Mouse (Mus musculus) spleen, postnatal 4 days (tissue): ENCODE data around the gene Gm16181.

Source experiments
- DNase-seq, 2 experiments: peaks; one replicate each; pipeline ENCODE4 v3.0.0; 2022; ENCODE audit warnings: low spot score in 2 of 2

Gene Gm16181

DNA sequence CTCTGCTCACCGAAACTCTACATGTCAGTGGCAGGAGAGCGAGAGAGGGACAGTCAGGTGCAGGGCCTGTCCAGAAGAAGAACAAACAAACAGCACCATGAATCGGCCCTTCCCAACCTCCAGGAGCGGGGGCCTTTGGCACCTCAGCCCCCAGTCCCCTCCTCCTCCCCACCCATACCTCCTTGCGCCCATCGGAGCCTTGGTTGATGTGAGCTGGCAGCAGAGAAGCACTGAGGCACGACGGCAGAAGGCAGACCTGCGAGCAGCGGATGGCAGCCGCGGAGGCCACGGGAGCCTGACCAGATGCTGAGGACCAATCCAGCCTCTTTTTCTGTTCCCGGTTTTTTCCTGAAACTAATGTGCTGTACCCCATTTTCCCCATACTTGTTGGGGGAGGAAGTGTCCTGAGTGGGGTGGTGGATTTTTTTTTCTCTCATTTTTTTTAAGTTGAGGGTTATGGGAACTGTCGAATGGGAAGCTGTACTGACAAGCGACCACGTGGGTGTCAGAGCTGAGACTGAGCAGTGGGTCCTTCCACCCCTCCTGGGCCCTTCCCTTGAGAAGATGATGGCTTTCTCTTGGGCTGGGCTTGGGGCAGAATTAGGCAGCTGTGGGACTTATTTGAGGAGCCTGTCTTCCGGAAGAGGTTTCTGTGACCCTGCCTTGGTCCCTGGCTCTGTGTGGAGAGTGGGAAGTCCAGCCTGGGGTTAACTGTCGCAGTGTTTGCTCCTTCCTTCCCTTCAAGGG lies 29.0 kb downstream of the Gm16181 start:
- no peak for DNase-seq

DNA sequence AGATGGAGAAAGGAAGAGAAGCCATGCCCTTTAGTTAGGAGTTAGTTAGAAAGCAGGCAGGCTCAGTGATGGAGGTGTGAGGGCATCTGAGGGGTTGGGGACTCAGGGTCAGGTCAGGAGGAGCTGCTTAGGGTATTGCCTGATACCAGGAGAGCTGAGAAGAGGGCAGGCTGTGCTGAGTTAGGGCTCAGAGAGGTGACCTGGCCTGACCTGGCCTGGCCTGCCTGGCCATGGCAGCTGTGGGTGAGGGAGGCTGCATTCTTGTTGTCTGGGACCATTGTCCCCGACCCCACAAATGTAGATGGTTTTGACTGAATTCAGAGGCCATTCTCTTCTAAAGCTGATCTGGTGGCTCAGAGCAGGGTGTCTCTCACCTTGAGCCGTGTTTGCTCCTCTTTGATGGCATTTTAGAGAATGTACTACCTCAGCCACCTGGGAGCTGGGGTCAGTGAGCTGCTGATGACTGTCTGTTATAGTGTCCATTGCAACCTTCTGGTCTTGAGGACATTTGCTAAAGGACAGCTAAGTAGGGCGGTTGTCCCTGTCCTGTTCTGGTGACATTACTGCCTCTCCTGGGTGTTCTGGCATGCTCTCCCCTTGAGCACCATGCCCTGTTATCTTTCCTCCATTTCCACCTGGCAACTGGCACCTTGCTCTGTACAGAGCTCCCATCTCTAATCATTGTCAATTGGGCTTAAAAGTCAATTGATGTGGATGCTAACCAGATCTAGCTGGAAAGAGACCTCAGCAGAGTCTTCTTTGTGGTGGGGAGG lies 29.9 kb downstream of the Gm16181 start:
- no peak for DNase-seq

DNA sequence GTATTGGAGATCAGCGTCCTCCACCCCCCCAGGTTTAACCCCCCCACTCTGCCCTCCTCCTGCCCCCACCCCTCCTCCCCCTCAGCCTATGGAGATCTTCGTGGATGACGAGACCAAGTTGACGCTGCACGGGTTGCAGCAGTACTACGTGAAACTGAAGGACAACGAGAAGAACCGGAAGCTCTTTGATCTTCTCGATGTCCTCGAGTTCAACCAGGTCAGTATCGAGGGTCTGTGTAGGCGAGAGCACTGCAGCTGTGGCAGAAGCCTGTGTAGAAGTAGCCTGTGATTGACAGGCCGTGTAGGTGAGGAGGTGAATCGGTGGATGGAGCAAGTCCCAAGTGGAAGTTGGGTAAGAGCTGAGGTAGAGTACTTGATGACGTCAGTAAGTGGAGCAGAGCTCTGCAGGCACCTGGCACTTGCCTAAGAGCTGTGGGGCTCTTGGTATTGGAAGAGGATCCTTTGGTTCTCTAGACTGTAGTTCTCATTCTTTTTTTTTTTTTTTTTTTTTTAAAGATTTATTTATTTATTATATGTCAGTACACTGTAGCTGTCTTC lies 30.6 kb downstream of the Gm16181 start:
- DNase-seq, result no peak

DNA sequence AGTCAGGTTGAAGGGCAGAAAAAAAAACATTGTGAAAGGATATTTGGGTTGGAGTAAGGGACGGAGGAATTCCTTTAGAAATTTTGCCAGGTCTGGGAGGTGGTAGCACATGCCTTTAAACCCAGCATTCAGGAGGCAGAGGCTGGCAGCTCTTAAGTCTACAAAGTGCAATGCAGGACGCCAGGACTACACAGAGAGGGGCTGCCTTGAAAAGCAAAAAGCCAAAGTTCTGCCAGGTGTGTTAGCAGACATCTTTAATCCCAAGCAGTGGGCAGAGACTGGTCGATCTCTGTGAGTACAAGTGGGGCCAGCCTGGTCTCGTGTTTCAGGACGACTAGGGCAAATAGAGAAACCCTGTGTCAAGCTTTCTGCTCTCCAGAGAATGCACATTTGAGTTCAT lies 31.3 kb downstream of the Gm16181 start:
- no peak for DNase-seq

DNA sequence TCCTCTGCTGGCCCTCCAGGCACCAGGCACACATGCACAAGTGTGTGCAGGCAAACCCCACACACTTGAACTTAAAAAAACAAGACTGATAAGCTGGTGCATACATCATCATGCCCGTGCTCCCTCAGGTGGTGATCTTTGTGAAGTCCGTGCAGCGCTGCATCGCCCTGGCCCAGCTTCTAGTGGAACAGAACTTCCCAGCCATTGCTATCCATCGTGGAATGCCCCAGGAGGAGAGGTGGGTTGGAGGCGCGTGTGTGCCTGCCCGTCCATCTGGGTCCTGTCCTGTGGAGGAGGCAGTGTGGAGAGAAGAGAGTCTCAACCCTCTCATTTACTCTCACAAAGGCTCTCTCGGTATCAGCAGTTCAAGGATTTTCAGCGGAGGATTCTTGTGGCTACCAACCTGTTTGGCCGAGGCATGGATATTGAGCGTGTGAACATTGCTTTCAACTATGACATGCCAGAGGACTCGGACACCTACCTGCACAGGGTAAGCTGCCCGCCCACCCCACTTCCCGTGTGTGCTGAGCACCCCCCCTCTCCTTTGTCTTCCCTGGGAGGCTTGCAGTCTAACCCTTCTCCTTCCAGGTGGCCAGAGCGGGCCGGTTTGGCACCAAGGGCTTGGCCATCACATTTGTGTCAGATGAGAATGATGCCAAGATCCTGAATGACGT lies 32.1 kb downstream of the Gm16181 start:
- no peak for DNase-seq

DNA sequence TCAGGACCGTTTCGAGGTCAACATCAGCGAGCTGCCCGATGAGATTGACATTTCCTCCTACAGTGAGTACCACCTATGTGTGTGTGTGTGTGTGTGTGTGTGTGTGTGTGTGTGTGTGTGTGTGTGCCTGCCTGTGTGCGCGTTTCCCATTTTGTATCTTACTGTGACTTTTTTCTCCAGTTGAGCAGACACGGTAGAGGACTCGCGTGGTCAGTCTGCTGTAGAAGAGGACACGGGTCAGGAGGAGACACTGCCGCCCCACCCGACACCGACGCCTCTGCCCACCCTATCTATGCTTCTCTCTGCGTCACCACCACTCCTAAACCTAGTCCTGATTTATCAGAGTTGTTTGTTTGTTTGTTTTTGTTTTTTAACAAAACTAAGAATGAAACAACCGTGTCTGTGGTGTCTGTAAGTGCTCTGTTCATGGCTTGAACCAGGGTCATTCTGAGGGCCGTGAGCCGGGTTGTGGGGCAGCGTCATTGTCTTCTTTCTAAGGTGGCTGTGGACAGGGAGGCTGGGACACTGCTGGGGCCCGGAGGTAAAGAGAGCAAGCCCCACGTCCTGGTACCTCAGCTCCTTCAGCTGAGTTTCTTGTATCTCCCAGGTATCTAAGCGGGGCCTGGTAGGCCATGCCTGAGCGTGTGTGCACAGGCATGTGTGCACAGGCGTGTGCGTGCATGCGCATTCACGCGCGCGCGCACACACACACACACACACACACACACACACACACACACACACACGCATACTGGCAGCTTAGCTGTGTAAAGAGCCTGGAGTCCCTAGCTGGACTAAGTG lies 32.9 kb downstream of the Gm16181 start:
- DNase-seq, result no peak

DNA sequence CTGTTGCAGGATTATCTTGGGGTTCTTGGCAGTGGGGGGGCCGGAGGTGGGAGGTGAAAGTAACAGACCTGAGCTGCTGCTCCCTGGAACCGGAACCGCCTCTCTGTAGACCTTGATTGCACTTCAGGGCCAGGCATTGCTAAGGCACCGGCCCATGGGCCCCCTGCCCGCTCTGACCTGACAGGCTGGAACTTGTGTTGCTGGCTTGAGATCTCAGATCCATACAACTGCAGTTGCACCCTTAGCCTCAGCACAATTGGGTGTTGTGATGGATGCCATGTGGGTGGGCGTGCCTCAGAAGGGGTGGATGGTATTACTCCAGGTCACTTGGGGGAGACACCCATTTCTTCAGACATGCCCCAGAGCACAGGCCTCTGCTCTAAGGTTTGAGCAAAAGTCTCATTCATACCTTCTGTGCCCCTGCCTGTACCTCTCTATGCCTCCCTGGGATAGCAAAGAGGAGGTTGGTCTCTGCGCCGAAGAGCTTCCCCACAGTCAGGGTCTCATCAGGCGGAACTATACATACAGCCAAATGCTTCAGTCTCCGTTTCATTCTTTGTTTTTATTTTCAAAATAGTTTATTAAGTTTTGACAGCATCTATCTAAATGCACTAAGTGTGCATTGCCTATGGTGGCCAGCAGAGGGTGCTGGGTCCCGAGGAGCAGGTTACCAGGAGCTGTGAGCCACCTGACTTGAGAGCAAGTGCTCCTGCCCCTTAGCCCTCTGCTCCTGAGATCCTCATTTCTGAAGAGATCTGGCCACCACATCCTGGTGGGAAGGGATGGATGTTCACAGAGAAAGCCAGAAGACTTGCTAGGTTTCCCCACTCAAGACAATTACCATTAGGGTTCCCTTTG lies 33.8 kb downstream of the Gm16181 start:
- DNase-seq, result peak; percentile 75 to 89

DNA sequence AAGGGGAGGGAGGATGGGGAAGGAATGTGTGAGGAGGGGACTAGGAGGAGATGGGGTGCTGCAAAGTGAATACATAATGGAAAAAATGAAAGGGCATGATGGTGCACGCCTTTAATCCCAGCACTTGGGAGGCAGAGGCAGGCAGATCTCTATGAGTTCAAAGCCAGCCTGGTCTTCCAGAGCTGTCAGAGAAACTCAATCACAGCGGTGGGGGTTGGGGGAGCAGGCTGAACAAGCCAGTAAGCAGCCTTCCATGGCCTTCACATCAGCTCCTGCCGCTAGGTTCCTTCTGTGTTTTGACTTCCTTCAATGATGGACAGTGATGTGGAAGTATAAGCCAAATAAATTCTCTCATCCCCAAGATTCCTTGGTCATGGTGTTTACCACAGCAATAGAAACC lies 34.7 kb downstream of the Gm16181 start:
- no peak for DNase-seq

DNA sequence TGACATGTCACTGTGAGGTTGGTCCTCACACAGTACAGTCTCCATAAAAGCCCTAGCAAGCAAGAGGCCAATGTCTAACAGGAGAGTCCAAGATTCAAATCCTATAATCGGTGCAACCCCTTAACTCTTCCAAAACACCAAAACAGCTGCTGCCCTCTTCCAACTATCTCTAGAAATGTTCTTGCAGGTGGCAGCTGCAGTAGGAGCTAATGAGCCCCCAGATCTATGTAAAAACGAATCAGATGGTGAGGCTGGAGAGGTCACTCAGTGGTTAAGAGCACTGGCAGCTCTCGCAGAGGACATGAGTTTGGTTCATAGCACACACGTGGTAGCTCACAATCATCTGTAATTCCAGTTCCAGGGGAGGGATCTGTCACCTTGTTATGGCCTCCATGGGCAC lies 35.1 kb downstream of the Gm16181 start:
- DNase-seq, result no peak

DNA sequence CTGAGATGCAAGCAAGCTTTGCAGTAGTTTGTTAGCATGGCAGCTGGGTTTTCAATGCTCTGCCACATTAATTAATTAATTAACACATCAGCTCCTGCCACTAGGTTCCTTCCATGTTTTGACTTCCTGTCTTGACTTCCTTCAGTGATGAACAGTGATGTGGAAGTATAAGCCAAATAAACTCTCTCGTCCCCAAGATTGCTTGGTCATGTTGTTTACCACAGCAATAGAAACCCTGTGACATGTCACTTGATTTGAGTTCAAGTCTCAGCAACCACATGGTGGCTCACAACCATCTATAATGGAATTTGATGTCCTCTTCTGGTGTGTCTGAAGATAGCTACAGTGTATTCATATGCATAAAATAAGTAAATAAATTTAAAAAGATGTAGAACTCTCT lies 36.7 kb downstream of the Gm16181 start:
- no peak for DNase-seq

DNA sequence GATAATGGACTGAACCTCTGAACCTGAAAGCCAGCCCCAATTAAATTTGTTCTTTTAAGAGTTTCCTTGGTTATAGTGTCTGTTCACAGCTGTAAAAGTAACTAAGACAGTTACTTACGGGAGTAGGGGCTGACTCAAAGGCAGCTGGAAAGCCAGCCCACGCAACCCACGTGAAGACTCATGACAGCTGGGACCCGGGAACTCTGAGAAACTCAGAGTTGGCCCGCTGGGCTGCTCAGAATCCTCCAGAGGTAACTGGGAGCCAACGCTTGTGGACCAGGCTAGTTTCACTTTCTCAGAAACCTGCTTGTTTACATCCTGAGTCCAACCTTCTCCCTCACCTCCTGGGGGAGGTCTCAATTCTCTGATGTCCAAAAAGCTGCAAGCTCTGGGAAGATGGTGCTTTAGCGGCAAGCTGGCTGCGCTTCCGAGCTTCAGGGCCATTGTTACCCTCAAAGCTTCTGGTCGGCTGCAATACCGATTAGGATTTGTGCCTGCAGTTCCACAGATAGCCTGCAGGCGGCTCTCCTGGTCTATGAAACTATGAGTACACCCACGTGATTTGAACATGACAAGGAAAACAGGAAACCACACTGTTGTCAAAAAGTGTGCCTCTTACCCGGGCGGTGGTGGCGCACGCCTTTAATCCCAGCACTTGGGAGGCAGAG lies 37.3 kb downstream of the Gm16181 start:
- DNase-seq, result peak; percentile 94 to 98

DNA sequence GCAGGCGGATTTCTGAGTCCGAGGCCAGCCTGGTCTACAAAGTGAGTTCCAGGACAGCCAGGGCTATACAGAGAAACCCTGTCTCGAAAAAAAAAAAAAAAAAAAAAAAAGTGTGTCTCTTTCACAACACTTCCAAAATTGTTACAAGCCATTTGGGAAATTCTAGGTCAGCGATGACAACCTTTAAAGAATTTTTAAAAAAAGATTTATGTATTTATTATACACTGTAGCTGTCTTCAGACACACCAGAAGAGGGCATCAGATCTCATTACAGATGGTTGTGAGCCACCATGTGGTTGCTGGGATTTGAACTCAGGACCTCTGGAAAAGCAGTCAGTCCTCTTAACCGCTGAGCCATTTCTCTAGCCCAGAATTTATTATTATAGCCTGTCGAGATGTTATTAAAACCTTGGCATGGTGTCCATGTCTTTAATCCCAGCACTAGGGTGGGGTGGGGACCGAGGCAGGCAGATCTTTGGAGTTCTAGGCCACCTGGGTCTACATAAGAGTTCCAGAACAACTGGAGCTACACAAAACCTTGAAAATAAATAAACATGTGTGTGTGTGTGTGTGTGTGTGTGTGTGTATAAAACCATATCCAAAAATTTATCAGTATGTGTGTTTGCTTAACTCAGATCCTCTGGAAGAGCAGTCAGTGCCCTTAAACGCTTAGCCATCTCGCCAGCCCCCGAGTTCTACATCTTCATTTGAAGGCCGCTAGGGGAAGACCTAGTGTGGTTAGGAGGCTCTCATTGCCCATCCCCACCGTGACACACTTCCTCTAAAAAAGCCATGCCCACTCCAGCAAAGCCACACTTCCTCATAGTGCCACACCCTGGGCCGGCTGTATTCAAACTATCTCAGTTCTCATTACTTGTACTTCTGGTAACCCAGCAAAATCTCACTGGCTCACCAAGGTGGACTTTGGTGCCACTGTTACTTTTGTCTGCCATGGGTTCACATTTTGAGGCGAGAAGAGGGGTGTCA lies 38.2 kb downstream of the Gm16181 start:
- DNase-seq, result peak; percentile 78 to 85

DNA sequence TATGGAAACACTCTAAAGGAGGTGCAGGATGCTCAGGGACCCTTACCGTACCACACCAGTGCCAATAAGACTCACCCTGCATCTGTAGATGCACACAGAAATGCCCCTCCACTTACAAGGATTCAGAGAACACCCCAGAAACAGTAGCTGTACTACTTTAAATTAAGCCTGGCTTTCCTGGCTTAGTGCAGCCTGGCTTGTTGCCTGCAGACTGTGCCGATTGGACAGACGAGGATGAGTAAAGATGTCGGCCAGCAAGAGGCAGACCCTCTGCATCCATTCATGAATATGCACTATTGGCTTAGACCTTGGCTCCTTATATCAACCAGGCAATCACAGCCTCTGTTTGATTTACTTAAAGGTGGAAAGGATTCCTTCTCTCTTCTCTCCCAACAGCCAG lies 39.0 kb downstream of the Gm16181 start:
- DNase-seq, result no peak

DNA sequence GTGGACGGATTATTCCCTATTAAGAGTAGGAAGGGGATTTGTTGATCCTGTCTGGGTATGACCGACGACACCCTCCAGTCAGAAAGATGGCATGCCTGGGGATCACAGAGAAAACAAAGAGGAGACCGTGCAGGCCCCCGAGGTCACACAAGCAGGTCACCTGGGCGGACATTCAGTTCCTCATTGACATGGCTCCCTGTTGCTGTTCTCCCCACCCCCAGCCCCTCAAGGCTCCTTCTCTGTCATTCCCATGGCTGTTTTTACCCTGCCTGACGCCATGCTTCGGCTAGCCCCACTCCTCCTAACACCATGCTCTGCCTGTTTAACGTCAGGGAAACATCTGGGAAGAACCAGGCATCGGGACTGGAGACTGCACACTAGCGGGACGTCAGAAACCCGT lies 41.0 kb downstream of the Gm16181 start:
- peak in 1 of 2 experiments; percentile 65 for DNase-seq

DNA sequence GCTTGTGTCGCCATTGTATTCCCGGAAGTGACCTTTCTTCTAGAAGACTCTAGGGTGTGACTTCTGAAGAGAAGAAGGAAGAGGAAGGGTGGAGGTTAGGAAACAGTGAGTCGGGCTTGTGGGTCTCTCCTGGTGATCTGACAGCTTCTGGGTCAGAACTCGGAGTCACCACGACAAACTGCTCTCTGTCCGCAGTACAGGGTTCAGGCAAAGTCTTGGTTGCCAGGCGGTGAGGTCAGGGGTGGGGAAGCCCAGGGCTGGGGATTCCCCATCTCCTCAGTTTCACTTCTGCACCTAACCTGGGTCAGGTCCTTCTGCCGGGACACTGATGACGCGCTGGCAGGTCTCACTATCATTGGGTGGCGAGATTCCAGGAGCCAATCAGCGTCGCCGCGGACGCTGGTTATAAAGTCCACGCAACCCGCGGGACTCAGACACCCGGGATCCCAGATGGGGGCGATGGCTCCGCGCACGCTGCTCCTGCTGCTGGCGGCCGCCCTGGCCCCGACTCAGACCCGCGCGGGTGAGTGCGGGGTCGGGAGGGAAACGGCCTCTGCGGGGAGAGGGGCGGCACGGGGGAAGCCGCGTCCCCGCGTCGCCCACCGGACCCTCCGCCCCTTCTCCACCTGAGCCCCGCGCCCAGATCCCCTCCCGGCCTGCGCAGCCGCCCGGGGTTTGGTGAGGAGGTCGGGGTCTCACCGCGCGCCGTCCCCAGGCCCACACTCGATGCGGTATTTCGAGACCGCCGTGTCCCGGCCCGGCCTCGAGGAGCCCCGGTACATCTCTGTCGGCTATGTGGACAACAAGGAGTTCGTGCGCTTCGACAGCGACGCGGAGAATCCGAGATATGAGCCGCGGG lies 42.3 kb downstream of the Gm16181 start, which contains the start of gene H2-D1:
TSS of gene H2-D1 (plus strand) at position 67 of the 859 bp plus-strand sequence.
- DNase-seq, result peak; percentile 97 to 99

DNA sequence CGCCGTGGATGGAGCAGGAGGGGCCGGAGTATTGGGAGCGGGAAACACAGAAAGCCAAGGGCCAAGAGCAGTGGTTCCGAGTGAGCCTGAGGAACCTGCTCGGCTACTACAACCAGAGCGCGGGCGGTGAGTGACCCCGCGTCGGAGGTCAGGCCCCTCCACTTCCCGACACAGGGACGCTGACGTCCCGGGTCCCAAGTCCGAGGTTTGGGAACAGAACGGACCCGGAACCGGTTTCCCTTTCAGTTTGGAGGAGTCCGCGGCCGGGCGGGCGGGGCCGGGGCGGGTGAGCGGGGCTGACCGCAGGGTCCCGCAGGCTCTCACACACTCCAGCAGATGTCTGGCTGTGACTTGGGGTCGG lies 42.9 kb downstream of the Gm16181 start:
- no peak for DNase-seq

DNA sequence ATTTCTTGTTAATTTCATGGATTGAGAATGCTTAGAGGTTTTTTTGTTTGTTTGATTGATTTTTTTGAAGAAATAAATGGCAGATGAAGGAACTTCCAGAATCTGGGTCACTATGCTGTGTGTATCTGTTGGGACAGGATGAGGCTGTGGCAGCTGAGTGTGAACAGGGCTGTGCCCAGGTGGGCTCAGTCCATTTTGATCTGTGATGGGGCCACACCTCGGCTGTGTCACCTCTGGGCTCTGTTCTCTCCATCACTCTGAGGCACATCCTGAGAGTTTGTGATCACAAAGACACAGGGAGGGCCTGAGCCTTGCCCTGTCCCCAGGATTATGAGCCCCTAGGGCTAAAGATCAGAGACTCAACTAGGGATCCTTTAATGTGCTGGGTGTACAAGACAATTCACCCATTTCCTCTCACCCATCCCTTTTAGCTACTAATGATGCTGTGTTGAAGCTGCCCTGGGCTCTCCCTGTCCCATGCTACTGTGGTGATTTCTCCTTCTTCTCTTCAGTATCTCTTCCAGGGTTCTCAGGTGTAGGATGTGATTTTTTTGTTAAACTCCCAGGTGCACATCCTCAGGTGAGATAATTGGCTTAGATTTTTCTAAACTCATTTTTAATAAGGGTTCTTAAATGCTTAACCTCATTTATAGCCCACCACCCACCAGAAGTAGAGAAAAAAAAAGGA lies 46.9 kb downstream of the Gm16181 start:
- DNase-seq, result peak in 1 of 2 experiments; percentile 55
